Mouse (Mus musculus) frontal cortex, adult 2 months (tissue): ENCODE measurements around the gene Comp. TPM values are rescaled to one million over a fixed set of nuclear protein-coding genes. Genes with fewer than 3 reads are reported as not detected.

ENCODE experiments used
- DNase-seq, 2 experiments: peaks; one replicate each; pipeline ENCODE4 v3.0.0; 2022; ENCODE audit warnings: low spot score in 1 of 2; ENCODE audit errors: extremely low spot score in 1 of 2
- polyA plus RNA-seq: library from polyadenylated mRNA; depleted of rRNA; stranded (reverse); fragments of >200 nt; gene quantifications from 2 replicates; pipeline ENCODE4 v1.2.3, GENCODE M21; 2012; rRNA removed

The Comp gene
- polyA plus RNA-seq, 1 experiment = 0.26 TPM

GRCm38 (mm10) chr8:70426300-70426907, 53.0 kb downstream of the Comp start:
- DNase-seq = no peak

DNA sequence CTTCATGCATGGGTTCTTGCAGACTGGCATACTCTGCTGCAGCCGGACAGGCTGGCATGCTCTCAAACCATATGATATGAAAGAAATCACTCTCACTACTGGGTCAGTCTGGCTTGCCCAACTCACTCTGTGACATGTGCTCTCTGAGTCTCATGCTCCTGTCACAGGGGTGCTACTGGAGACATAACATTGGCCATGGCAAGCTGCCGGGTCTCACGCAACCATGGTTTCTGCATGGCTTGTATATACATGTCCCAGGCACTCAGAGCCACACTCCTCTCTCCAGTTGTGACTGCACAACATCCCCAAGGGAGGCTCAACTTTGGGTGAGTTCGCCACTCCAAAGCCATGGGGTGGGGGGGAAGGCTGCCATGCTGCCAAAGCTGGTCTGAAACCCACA, 57.9 kb downstream of the Comp start:
- no peak for DNase-seq

Other genes starting within 250 kb of the Comp start
- gene Nr2c2ap, start 242.2 kb upstream of the Comp start, polyA plus RNA-seq = 23.7 and 23.8 TPM in 2 replicates
- 18.6 and 18.7 TPM in 2 replicates for gene Rfxank, start 234.4 kb upstream of the Comp start, polyA plus RNA-seq
- 99.2 and 100 TPM in 2 replicates for gene Borcs8, start 234.1 kb upstream of the Comp start, polyA plus RNA-seq
- gene Mef2b, start 233.8 kb upstream of the Comp start, polyA plus RNA-seq = 0.34 and 0.65 TPM in 2 replicates
- gene Tmem161a, start 201.2 kb upstream of the Comp start, polyA plus RNA-seq = 83.3 and 108 TPM in 2 replicates
- 51.0 and 51.3 TPM in 2 replicates for gene Slc25a42, start 161.3 kb upstream of the Comp start, polyA plus RNA-seq
- gene Sugp2, start 139.3 kb upstream of the Comp start, polyA plus RNA-seq = 102 and 116 TPM in 2 replicates
- 44.0 and 45.6 TPM in 2 replicates for gene Armc6, start 139.1 kb upstream of the Comp start, polyA plus RNA-seq
- gene Homer3, start 90.7 kb upstream of the Comp start, polyA plus RNA-seq = 18.2 and 18.5 TPM in 2 replicates
- gene Ddx49, start 71.1 kb upstream of the Comp start, polyA plus RNA-seq = 48.6 and 51.7 TPM in 2 replicates
- gene Cope, start 71.0 kb upstream of the Comp start, polyA plus RNA-seq = 252 and 259 TPM in 2 replicates
- 86.7 and 86.9 TPM in 2 replicates for gene Cers1, start 57.8 kb upstream of the Comp start, polyA plus RNA-seq
- gene Gdf1, start 43.7 kb upstream of the Comp start, polyA plus RNA-seq = 34.8 and 63.7 TPM in 2 replicates
- gene Upf1, start 20.3 kb upstream of the Comp start, polyA plus RNA-seq = 29.5 and 30.8 TPM in 2 replicates
- 103 and 110 TPM in 2 replicates for gene Crtc1, start 66.0 kb downstream of the Comp start, polyA plus RNA-seq
- 59.4 and 59.6 TPM in 2 replicates for gene Klhl26, start 103.4 kb downstream of the Comp start, polyA plus RNA-seq
- 263 and 277 TPM in 2 replicates for gene Tmem59l, start 113.8 kb downstream of the Comp start, polyA plus RNA-seq
- 1.8 and 3.4 TPM in 2 replicates for gene Crlf1, start 119.6 kb downstream of the Comp start, polyA plus RNA-seq
- 197 and 210 TPM in 2 replicates for gene Rex1bd, start 133.2 kb downstream of the Comp start, polyA plus RNA-seq
- gene Uba52, start 137.2 kb downstream of the Comp start, polyA plus RNA-seq = 901 and 1,108 TPM in 2 replicates
- gene Fkbp8, start 154.2 kb downstream of the Comp start, polyA plus RNA-seq = 560 and 609 TPM in 2 replicates
- gene Kxd1, start 154.4 kb downstream of the Comp start, polyA plus RNA-seq = 60.6 and 61.4 TPM in 2 replicates
- gene Ell, start 165.9 kb downstream of the Comp start, polyA plus RNA-seq = 25.1 and 25.6 TPM in 2 replicates
- gene Isyna1, start 220.8 kb downstream of the Comp start, polyA plus RNA-seq = 69.0 and 81.9 TPM in 2 replicates
- gene Ssbp4, start 235.3 kb downstream of the Comp start, polyA plus RNA-seq = 266 and 276 TPM in 2 replicates
- gene Lrrc25, start 242.6 kb downstream of the Comp start, polyA plus RNA-seq = 0.78 and 0.86 TPM in 2 replicates